Mouse (Mus musculus) erythroid progenitor cell, adult 5-6 weeks (primary cell): ENCODE measurements around the gene Pik3r5. TPM values are rescaled to one million over a fixed set of nuclear protein-coding genes. Genes with fewer than 3 reads are reported as not detected.

ENCODE experiments used
- ATAC-seq: replicated peaks from 2 replicates; pipeline ENCODE4 v1.8.0; 2016; ENCODE audit warnings: moderate number of reproducible peaks, mild to moderate bottlenecking, moderate TSS enrichment, inconsistent platforms; ENCODE audit not compliant: poor library complexity, low FRiP score, severe bottlenecking
- total RNA-seq, 2 experiments: library from RNA; stranded (forward) in 1 of 2; stranded (reverse) in 1 of 2; fragments of 150-400 nt in 1 of 2; fragments of 186-747, 209-891 nt in 1 of 2; gene quantifications; 2 replicates each; pipeline versions ENCODE4 v1.2.3 to v1.2.4; 2015 to 2017; ENCODE audit warnings: low replicate concordance in 2 of 2

The Pik3r5 gene
- total RNA-seq, 2 experiments from 2014 or later = 3.8 to 10.0 TPM

- ATAC-seq = no peak
Observed at GRCm38 (mm10) chr11:68400021-68400671, 31.8 kb upstream of the Pik3r5 start.

GRCm38 (mm10) chr11:68400727-68401219 is 31.1 kb upstream of the Pik3r5 start, which contains the start of gene Ntn1:
Gene Ntn1, minus strand, starts transcription at chr11:68400823.
- ATAC-seq = no peak

GRCm38 (mm10) chr11:68401428-68401827 is 30.5 kb upstream of the Pik3r5 start:
- ATAC-seq = no peak

GRCm38 (mm10) chr11:68404185-68404584 is 27.7 kb upstream of the Pik3r5 start:
- ATAC-seq = no peak

GRCm38 (mm10) chr11:68405576-68405975 is 26.3 kb upstream of the Pik3r5 start:
- no peak for ATAC-seq

- no peak for ATAC-seq
Observed at GRCm38 (mm10) chr11:68407266-68407926, 24.5 kb upstream of the Pik3r5 start.

GRCm38 (mm10) chr11:68408127-68408526 is 23.8 kb upstream of the Pik3r5 start:
- no peak for ATAC-seq

GRCm38 (mm10) chr11:68417001-68417400 is 14.9 kb upstream of the Pik3r5 start:
- ATAC-seq = no peak

GRCm38 (mm10) chr11:68417831-68418230 is 14.1 kb upstream of the Pik3r5 start:
- no peak for ATAC-seq

GRCm38 (mm10) chr11:68425492-68426315 is 6.2 kb upstream of the Pik3r5 start:
- no peak for ATAC-seq

- no peak for ATAC-seq
Observed at GRCm38 (mm10) chr11:68427083-68427570, 4.8 kb upstream of the Pik3r5 start.

GRCm38 (mm10) chr11:68430662-68431061 is 1.3 kb upstream of the Pik3r5 start:
- no peak for ATAC-seq

- ATAC-seq = no peak
Observed at GRCm38 (mm10) chr11:68432361-68433021, 570 bp downstream of the Pik3r5 start.

- ATAC-seq = no peak
Observed at GRCm38 (mm10) chr11:68433534-68433933, 1.6 kb downstream of the Pik3r5 start.

- ATAC-seq = no peak
Observed at GRCm38 (mm10) chr11:68434697-68435096, 2.8 kb downstream of the Pik3r5 start.

GRCm38 (mm10) chr11:68435601-68436000 is 3.7 kb downstream of the Pik3r5 start:
- no peak for ATAC-seq

GRCm38 (mm10) chr11:68436376-68436775 is 4.5 kb downstream of the Pik3r5 start:
- no peak for ATAC-seq

- ATAC-seq = no peak
Observed at GRCm38 (mm10) chr11:68440100-68440499, 8.2 kb downstream of the Pik3r5 start.

GRCm38 (mm10) chr11:68440965-68441364 is 9.0 kb downstream of the Pik3r5 start:
- ATAC-seq = no peak

GRCm38 (mm10) chr11:68442346-68442745 is 10.4 kb downstream of the Pik3r5 start:
- no peak for ATAC-seq
